Mouse (Mus musculus) forebrain, embryonic 11.5 days (tissue): Measurements from ENCODE around the gene Gm12169. TPM values are rescaled to one million over a fixed set of nuclear protein-coding genes. Genes with fewer than 3 reads are reported as not detected.

ENCODE experiments used
- ATAC-seq: fragments of 200-750 bp; cut with Nextera tagmentation; replicated peaks from 2 replicates; pipeline ENCODE4 v1.8.0; 2017; ENCODE audit warnings: moderate TSS enrichment; ENCODE audit not compliant: low FRiP score
- DNase-seq: peaks from one replicate; pipeline ENCODE4 v3.0.0-alpha.2; 2017; ENCODE audit warnings: low spot score
- H3K27ac ChIP-seq: fragments of 300-500 bp; sonication (generic); 2 replicates; pipeline ENCODE4 v1.5.1; 2014; ENCODE audit warnings: low read depth, low read length
- H3K27me3 ChIP-seq: fragments of 300-500 bp; sonication (generic); 2 replicates; pipeline ENCODE4 v1.6.1; 2014; ENCODE audit warnings: mild to moderate bottlenecking, low read length, mixed read lengths; ENCODE audit not compliant: control insufficient read depth, insufficient read depth
- H3K36me3 ChIP-seq: fragments of 300-500 bp; sonication (generic); 2 replicates; pipeline ENCODE4 v1.6.1; 2014; ENCODE audit warnings: mild to moderate bottlenecking, low read length, moderate library complexity, mixed read lengths; ENCODE audit not compliant: control insufficient read depth, insufficient read depth
- H3K4me1 ChIP-seq: fragments of 300-500 bp; sonication (generic); replicated peaks from 2 replicates; pipeline ENCODE4 v1.6.1; 2014; ENCODE audit warnings: low read length, mixed read lengths; ENCODE audit not compliant: control insufficient read depth, insufficient read depth
- H3K4me2 ChIP-seq: fragments of 300-500 bp; sonication (generic); 2 replicates; pipeline ENCODE4 v1.6.1; 2014; ENCODE audit warnings: low read depth, mild to moderate bottlenecking, low read length, moderate library complexity, mixed read lengths; ENCODE audit not compliant: severe bottlenecking
- H3K4me3 ChIP-seq: fragments of 300-500 bp; sonication (generic); 2 replicates; pipeline ENCODE4 v1.5.1; 2014; ENCODE audit warnings: low read depth, low read length
- H3K9ac ChIP-seq: fragments of 300-500 bp; sonication (generic); 2 replicates; pipeline ENCODE4 v1.6.1; 2014; ENCODE audit warnings: low read length
- H3K9me3 ChIP-seq: fragments of 300-500 bp; sonication (generic); 2 replicates; pipeline ENCODE4 v1.6.1; 2016; ENCODE audit warnings: low read length, mixed read lengths; ENCODE audit not compliant: control insufficient read depth
- WGBS: fragments of 180-500 bp; shearing (Covaris S2); extraction: QIAGEN DNeasy Blood & Tissue Kit; methylation state at CpG from one replicate; pipeline ENCODE4 v1.1.7; 2014; 5-methylcytosine and 5-hydroxymethylcytosine counted together
- polyA plus RNA-seq: library from polyadenylated mRNA; unstranded; fragments of >200 nt; fragmentation: Nextera tagmentation; extraction: Ambion mirVana; gene quantifications from 2 replicates; pipeline ENCODE4 v1.2.1, GENCODE M21; 2014

The Gm12169 gene
- polyA plus RNA-seq, 1 experiment from 2014 or later, result not detected

DNA sequence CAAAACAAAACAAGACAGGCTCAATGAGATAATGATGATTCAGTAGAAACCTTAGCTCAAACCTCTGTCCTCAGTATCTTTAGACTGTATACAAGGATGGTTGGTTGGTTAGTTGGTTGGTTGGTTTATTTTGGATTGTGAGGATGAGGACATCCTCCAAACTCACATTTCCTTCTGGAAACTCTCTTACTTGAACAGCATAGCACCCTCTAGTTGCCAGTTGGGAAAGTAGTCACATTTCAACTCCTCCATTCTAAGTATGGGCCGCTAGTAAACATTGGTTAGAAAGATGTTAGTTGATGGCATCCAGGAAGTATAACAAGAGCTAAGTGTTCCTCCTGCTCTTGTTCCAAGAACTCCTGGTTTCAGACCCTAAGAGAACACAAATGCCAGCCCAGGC, 45.1 kb downstream of the Gm12169 start:
- no peak for ATAC-seq
- DNase-seq, result no peak
- no peaks in the 10 kb centered on the region for H3K9me3 ChIP-seq
- no peaks in the 10 kb centered on the region for H3K4me1 ChIP-seq
- no peak overlapping the region for H3K4me3 ChIP-seq
- no peak overlapping the region for H3K27ac ChIP-seq
- no peak overlapping the region for H3K9ac ChIP-seq
- H3K4me2 ChIP-seq, result no peak overlapping the region
- no peaks in the 10 kb centered on the region for H3K27me3 ChIP-seq
- 81% methylated on average over 1 of the region's 1 CpGs for WGBS
- H3K36me3 ChIP-seq, result no peaks in the 10 kb centered on the region

GRCm38 (mm10) chr11:46571327-46571726, 47.3 kb downstream of the Gm12169 start, which contains the start of gene BC053393:
TSS of gene BC053393 (plus strand) at chr11:46571536.
- Histone ChIP-seq H3K9ac (no peak within 1 kb of the TSS), H3K4me2 (no peak within 1 kb of the TSS), H3K4me3 (no peak within 1 kb of the TSS), H3K27ac (no peak within 1 kb of the TSS), H3K9me3 (no peaks in the 10 kb centered on the region), H3K27me3 (no peaks in the 10 kb centered on the region), H3K36me3 (no peaks in the 10 kb centered on the region), H3K4me1 (no peaks in the 10 kb centered on the region)
- DNase-seq, result no peak
- WGBS, result 79% methylated on average over 1 of the region's 1 CpGs
- ATAC-seq, result no peak

DNA sequence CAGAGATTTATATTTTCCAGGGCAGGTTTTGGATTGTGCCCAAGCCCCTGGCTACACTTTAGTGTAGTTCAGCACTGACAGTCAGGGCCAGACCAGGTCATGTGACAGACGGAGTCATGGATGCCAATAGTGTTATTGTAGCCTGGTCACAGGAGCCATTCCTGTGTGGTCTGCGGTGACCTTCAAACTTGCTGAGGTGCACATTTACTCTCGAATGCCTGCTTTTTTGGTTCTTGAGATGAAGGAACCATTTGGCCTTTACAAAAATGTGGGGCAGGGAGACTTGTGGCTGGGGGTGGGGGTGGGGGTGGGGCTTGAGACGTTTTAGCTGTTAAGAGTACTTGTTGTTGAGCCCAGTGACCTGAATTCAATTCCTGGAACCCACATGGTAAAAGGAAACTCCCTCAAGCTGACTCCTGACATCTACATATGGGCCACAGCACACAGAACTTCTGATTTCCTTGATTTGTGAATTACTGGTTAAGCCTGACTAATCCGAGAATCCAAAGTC, 54.8 kb downstream of the Gm12169 start:
- Histone ChIP-seq H3K27ac (no peak overlapping the region), H3K9ac (no peak overlapping the region), H3K4me3 (no peak overlapping the region), H3K9me3 (no peaks in the 10 kb centered on the region), H3K4me1 (no peaks in the 10 kb centered on the region), H3K36me3 (no peaks in the 10 kb centered on the region), H3K4me2 (no peak overlapping the region), H3K27me3 (no peaks in the 10 kb centered on the region)
- WGBS, result 61% methylated on average over 5 of the region's 5 CpGs
- DNase-seq (no peak), ATAC-seq (no peak)

- H3K9me3 ChIP-seq, result no peaks in the 10 kb centered on the region
- no peak overlapping the region for H3K4me3 ChIP-seq
- H3K9ac ChIP-seq, result no peak overlapping the region
- no peak overlapping the region for H3K27ac ChIP-seq
- WGBS, result 88% methylated on average over 3 of the region's 3 CpGs
- DNase-seq (no peak), ATAC-seq (no peak)
- H3K36me3 ChIP-seq, result no peaks in the 10 kb centered on the region
- H3K4me1 ChIP-seq, result no peaks in the 10 kb centered on the region
- no peak overlapping the region for H3K4me2 ChIP-seq
- no peaks in the 10 kb centered on the region for H3K27me3 ChIP-seq
Measured at GRCm38 (mm10) chr11:46580428-46580827, 56.4 kb downstream of the Gm12169 start.

GRCm38 (mm10) chr11:46582741-46583140, 58.7 kb downstream of the Gm12169 start:
- no peaks in the 10 kb centered on the region for H3K36me3 ChIP-seq
- no peak overlapping the region for H3K9ac ChIP-seq
- DNase-seq (no peak), ATAC-seq (no peak)
- no peaks in the 10 kb centered on the region for H3K9me3 ChIP-seq
- H3K27ac ChIP-seq, result no peak overlapping the region
- no peaks in the 10 kb centered on the region for H3K4me1 ChIP-seq
- 86% methylated on average over 5 of the region's 5 CpGs for WGBS
- no peaks in the 10 kb centered on the region for H3K27me3 ChIP-seq
- H3K4me2 ChIP-seq, result no peak overlapping the region
- H3K4me3 ChIP-seq, result no peak overlapping the region

Other genes with a start within 250 kb of the Gm12169 start
- 49.9 and 50.9 TPM in 2 replicates for gene Cyfip2, start 211.4 kb upstream of the Gm12169 start, polyA plus RNA-seq
- 0.09 TPM in 1 of 2 replicates, not detected in the other for gene Itk, start 134.7 kb upstream of the Gm12169 start, polyA plus RNA-seq
- gene Fam71b, start 127.7 kb upstream of the Gm12169 start, polyA plus RNA-seq, result not detected in 2 replicates
- gene Med7, start 87.3 kb upstream of the Gm12169 start, polyA plus RNA-seq, result 99.3 and 112 TPM in 2 replicates
- 0.13 and 0.19 TPM in 2 replicates for gene Havcr2, start 69.3 kb upstream of the Gm12169 start, polyA plus RNA-seq
- gene BC053393, start 47.3 kb downstream of the Gm12169 start, polyA plus RNA-seq, result not detected in 2 replicates
- gene Dppa1, start 105.0 kb downstream of the Gm12169 start, polyA plus RNA-seq, result not detected in 2 replicates
- gene Timd2, start 182.8 kb downstream of the Gm12169 start, polyA plus RNA-seq, result 0.13 and 0.28 TPM in 2 replicates
- gene Havcr1, start 210.9 kb downstream of the Gm12169 start, polyA plus RNA-seq, result not detected in 2 replicates